Mouse (Mus musculus): ENCODE results near the gene Myo1e. TPM values are rescaled to one million over a fixed set of nuclear protein-coding genes. Genes with fewer than 3 reads are reported as not detected.

The Myo1e gene
- polyA plus RNA-seq (2012; rRNA removed), result 3.8 and 6.0 TPM in 2 replicates

GRCm38 (mm10) chr9:70207151-70207831, at the start of gene Myo1e:
Gene Myo1e, plus strand, starts transcription at chr9:70207350.

DNA sequence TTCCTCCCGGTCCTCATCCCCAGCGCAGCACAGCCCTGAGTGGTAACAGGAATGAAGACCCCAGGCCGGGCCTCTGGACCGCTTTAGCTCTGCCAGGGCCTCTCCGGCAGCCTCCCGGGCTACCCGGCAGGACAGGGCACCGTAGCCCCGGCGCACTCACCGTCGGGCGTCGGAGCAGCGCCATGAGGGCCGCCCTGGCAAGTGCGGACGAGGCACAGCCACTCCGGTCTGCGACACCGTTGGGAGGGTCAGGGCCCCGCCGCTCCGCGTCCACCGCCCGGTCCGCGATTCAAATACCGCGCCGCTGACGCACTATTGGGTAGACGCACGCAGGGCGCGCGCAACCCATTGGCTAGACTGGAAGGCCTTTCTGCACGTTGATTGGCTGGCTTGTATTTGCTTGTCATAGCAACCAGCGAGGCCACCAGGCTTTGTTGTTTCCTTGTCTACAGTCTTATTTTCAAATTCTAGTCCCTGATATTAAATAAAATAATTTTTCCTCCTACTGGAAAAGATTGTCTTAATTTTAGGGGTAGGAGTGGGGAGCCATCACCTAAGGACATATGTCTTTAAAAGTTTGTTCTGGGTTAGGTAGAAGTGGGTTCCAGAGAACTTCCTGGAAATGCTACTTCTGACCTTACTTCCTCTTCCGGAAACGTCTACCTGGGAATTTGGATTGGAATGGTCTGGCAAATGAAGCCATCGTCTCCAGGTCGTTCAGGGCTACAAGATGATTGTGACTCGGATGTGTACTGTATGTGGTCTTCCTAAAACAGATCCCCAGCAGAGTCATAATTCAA, 214.3 kb downstream of the Myo1e start, which contains the start of gene Ccnb2:
Gene Ccnb2, minus strand, starts transcription at position 291 of the 800 bp plus-strand sequence.

Other genes starting within 250 kb of the Myo1e start
- 89.3 and 97.6 TPM in 2 replicates for gene Bnip2, start 217.9 kb upstream of the Myo1e start, polyA plus RNA-seq (2012; rRNA removed)
- gene Gtf2a2, start 194.8 kb upstream of the Myo1e start, polyA plus RNA-seq (2012; rRNA removed), result 111 and 116 TPM in 2 replicates
- gene Gcnt3, start 169.3 kb upstream of the Myo1e start, polyA plus RNA-seq (2012; rRNA removed), result not detected in 2 replicates
- gene Fam81a, start 64.8 kb upstream of the Myo1e start, polyA plus RNA-seq (2012; rRNA removed), result 3.7 and 4.7 TPM in 2 replicates
- gene Ccnb2, start 214.2 kb downstream of the Myo1e start, polyA plus RNA-seq (2012; rRNA removed), result 44.4 and 55.5 TPM in 2 replicates

Measured in central nervous system, embryonic 14 days (tissue).